Mouse (Mus musculus) lung, adult 18-20 months (tissue): ENCODE measurements around the gene Acsl1.
A peak's percentile ranks its signal among the peaks of the same experiment; 100 is the strongest.
"Not testable (repeated sequence)": the region's sequence is repeated elsewhere in the genome, so short reads cannot be mapped to it uniquely, and the experiment has no call there.

Source experiments
- DNase-seq, 2 experiments: peaks; one replicate each; pipeline ENCODE4 v3.0.0; 2022; ENCODE audit warnings: mixed read lengths in 2 of 2

Acsl1 gene

DNA sequence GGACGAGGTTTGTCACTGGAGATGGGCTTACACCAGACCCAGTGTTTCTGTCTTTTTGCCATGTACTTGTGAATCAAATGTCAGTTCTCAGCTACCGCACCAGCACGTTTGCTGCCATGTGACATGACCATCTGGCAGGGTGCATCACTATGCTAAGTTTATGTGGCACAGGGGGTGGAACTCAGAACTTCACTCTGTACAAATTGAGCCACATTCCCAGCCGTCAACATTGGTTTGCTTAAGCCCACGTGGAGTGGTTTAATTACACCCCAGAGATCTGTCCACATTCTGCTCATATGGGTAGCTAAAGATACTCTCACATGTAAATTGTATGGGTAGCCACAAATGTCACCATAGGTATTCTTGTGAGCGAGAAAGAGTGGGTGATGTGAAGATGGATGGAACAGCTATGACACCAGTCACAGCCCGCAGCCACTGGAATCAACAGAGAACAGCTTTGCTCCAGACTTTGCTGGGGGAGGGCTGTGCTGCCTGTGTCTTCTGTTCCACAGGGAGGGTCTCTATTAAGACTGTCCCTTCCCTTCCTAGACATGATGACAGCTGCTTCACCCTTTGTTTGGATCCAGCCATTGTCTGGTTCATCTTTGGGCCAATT lies 96.2 kb downstream of the Acsl1 start:
- no peak for DNase-seq

DNA sequence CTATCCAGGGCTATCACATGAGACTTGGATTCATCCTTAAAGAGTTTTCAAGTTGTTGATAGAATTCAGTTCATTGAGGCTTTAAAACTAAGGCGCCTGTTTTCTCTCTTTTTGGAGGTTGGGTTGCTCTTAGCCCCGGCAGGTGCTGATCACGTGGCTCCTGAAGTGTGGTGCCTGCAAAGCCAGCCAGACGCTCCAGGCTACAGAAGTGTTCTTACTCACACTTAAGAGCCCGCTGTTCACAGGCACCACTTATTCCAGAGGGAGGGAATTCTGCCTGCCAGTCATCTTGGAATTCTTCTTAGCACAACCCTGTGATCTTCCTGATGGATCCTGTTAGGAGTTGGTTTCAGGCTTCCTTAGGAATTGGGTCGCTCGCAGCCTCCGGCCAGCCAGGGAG lies 97.1 kb downstream of the Acsl1 start:
- peak; percentile 74 to 83 for DNase-seq

DNA sequence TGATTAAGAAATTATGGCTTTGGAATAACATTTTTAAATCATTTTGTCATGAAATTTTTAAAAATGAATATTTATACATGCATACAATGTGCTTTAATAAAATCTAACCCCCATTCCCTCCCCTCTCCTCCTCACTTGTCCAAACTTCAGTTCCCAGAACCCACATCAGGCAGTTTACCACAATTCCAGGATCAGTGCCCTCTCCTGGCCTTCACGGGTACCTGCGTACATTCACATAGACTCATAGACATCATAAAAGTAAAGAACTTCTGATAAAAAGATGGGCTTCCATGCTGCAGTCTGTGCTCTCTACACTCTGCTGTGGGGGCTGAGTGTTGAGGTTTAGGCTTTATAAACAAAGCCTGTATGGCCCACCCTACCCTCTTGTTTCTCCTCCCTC lies 98.1 kb downstream of the Acsl1 start:
- DNase-seq, result no peak

DNA sequence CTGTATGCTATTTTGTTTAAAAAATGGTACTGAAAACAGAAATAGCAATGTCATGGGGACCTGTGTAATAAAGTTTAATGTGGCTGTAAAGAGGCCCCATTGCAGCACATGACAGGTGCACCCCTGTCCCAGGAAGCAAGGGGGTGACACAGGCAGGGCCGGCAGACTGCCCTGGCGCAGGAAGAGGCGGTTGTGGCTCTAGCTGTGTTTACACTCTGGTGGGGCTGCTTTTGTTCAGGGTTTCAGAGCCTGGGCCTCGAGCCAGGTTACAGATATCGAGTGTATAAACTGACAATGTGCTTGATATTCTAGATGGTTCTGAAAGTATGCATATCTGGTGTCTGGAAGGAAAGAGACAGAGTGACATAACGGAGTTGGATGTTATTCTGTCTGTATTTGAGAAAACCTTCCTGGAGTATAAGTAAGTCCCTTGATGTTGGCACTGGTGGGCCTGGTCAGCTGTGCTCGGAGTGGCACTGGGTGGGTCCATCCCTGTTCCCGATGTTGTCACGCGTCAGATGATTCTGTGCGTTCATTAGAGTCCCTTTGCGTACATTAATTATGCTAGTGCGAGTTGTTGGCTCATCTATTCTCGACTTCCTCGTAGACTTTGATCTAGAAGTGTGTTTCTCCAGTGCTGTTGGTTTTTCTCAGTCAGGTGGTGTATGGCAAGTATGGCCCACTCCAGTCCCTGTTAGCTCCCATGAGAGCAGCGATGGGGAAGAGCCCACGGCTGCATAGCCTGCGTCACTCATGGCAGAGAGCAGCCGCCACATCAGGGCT lies 99.0 kb downstream of the Acsl1 start:
- peak; percentile 50 to 67 for DNase-seq

DNA sequence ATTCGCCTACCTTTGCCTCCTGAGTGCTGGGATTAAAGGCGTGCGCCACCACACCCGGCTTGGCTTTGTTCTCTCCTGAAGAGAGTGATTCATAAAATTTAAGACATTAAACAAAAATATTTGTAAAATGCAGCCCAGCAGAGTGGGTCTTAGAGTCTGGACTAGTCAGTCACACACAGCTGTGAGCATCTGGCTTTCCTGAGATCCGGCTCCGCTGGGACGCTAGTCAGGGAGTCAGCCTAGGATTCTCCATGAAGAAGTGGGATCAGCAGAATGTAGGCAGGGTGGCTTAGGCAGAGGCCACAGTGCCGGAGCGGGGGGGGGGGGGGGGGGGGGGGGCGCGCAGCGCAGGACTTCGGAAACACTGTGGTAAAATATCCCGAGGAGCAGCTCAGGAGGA lies 99.8 kb downstream of the Acsl1 start:
- DNase-seq, result no peak

DNA sequence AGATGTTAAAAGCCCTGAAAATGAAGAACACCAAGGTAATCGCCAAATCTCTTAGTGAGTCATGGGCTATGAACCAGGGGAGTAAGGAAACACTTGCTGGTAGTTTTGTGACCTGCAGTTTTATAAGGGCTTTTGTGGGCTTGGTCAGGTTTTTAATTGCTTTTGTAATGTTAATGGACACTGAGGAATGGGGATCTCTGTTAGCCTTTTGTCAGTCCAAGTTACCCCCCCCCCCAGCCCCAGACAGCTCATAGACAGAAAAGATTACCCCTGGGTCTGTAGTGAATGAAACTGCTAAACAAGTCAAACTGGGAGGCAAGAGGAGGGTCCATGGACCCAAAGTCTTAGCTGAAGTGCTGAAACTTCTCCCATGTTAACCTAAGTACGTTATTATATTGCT lies 102.6 kb downstream of the Acsl1 start:
- no peak for DNase-seq

DNA sequence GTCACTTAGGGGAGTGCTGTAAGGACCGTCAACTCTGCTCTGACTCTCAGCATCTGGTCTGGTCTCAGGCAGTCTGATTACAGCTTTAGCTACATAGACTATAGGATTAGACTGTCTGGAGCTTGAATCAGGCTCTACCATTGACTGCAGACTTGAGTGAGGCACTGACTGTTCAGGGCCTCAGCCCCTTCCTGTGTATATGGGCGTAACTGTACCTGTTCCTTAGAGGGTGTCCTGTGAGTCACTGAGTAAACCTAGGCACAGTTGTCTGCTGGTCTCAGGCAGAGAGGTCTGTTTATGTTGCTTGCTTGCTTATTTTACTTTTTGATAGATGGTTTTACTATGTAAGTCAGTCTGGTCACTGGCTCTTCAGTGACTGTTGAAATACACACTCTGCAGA lies 103.1 kb downstream of the Acsl1 start:
- no peak for DNase-seq

DNA sequence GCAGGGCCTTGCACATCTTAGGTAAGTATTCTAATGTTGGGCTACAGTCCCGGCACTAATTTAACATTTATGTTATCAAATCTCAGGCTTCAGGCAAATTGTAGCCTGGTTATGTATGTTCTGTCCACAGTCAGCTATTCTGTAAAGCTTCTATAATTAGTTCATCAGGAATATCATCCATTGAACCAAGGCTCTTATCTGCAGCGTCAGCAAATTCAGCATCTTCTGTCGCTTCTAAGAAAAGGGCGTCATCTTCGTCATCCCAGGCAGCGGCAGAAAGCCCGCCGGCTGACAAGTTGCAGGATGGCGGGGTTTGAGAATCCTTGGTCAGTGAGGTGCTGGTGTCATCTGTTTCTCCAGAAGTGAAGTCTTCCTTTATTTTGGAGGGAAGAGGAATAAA lies 108.0 kb downstream of the Acsl1 start:
- no peak for DNase-seq

DNA sequence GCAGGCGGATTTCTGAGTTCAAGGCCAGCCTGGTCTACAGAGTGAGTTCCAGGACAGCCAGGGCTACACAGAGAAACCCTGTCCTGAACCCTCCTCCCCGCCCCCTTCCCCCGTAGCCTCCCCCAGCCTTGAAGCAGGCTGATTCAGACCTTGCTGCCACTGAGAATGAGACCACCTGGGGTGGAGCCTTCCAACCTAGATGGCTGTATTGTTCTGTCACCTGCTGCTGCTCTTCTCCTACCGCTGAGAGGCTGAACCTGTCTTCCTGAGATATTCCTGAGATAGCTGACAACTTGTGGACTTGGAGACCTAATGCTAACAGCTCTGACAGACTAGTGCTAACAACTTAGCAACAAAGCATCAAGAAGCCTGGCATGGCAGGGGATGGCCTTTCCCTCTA lies 113.5 kb downstream of the Acsl1 start:
- DNase-seq, result not testable (repeated sequence)

DNA sequence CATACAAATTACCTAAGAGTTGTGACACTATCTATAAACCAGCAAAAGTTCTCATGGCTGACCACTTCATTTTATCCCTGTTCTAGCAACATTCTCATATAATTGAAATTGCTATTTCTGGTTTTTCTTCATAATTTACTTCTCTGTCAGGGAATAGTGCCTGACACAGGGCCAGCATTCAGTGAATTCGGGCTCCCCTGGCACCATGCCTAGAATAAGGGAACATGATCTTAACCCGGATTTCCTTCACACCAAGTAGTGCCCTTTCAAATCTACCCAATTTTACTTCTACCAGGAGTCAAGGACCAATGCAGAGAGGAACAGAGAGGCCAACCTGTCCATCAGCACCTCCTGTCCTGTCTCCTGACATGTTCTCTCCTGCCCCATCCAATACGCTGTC lies 114.7 kb downstream of the Acsl1 start:
- DNase-seq, result no peak
